Mouse (Mus musculus) heart, adult 18-20 months (tissue): ENCODE results near the gene Arhgef40. TPM values are rescaled to one million over a fixed set of nuclear protein-coding genes. Genes with fewer than 3 reads are reported as not detected.

Experiments
- DNase-seq, 2 experiments: peaks; one replicate each; pipeline ENCODE4 v3.0.0; 2021 to 2022; ENCODE audit warnings: mixed read lengths in 1 of 2
- long read RNA-seq, 2 experiments: library from polyadenylated mRNA; stranded (forward); transcript quantifications; one replicate each; pipeline ENCODE4 v2.0.0; 2021
- total RNA-seq, 2 experiments: library from RNA; stranded (reverse); gene quantifications; 2 replicates each; pipeline ENCODE4 v1.2.3; 2021

Arhgef40 gene
- total RNA-seq: 10 to 100 TPM; 24.1 to 25.2 TPM
- long read RNA-seq, experiment 1, full-length matches to known transcripts: 3 of 11 reads
- long read RNA-seq, experiment 1, partial matches to known transcripts: 4 of 11 reads
- long read RNA-seq, experiment 1, other reads (novel, unspliced or antisense): 4 of 11 reads
- long read RNA-seq, experiment 2, full-length matches to known transcripts: 1 of 8 reads
- long read RNA-seq, experiment 2, partial matches to known transcripts: 5 of 8 reads
- long read RNA-seq, experiment 2, other reads (novel, unspliced or antisense): 2 of 8 reads

GRCm38 (mm10) chr14:51984247-51985231, at the start of gene Arhgef40:
Gene Arhgef40, plus strand, starts transcription at chr14:51984719.
- peak; percentile 81 to 86 for DNase-seq

- no peak for DNase-seq
Observed at GRCm38 (mm10) chr14:51939005-51939404, 45.5 kb upstream of the Arhgef40 start.

DNA sequence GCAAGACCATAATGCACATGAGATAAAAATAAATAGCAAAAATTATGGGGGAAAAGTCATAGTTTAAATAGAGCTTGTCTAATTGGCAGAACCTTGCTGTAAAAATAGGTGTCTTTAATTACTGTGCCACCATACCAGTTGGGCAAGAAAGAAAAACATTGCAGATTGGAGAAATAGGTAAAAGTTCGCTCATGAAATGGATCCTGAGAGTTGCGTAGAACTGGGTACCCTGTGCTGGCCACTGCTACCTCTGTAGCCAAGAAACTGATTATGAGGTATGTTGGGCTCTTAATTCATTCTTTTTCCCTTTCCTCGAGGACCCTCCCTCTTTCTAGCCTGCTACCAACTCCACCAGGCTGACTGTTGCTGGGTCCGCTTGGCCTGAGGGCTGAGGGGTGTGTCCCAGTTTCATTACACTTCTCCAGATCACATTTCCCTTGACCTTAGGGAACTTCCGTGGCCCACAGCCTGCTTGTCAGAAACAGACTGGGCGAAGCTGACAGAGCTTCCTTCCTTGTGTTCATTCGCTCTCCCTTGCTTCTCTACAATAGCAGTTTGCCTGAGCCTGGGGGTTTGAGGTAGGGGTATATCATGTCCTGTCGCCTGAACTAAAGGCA, 43.5 kb upstream of the Arhgef40 start:
- peak; percentile 45 to 72 for DNase-seq

GRCm38 (mm10) chr14:51941577-51941976, 42.9 kb upstream of the Arhgef40 start:
- no peak for DNase-seq

DNA sequence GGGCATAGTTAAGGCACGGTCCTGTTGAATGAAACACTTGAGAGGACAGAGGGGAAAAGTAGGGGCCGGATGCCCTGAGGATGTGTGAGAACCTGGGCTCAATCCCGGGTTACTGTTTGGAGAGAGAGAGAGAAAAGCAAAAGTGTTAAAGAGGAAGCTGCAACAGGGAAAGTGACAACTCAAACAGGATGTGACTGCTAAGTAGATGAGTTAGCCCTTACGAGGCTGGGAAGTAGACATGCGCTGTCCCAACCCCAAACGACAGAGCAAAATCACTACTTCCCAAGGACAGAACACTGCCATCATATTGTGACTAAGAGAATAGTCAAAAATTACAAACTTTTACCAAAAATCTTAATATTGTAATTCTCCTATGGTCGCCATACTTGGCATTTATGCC, 42.3 kb upstream of the Arhgef40 start:
- no peak for DNase-seq

GRCm38 (mm10) chr14:51943336-51943735, 41.2 kb upstream of the Arhgef40 start:
- no peak for DNase-seq

DNA sequence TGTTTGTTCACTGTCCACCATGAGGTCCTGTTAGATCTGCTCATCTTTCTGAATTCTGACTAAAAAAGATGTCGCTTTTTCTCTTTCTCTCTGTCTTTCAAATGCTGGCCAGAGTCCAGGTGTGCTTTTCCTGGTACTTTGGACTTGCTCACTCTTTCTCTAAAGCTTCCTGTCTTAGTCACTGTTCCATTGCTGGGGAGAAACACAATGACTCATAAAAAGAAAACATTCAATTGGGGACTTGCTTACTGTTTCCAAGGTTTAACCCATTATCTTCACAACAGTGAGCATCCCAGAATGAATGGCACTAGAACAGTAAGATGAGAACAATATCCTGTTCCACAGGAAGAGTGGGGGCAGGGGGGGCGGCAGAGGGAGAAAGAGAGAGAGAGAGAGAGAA, 24.2 kb upstream of the Arhgef40 start:
- no peak for DNase-seq

DNA sequence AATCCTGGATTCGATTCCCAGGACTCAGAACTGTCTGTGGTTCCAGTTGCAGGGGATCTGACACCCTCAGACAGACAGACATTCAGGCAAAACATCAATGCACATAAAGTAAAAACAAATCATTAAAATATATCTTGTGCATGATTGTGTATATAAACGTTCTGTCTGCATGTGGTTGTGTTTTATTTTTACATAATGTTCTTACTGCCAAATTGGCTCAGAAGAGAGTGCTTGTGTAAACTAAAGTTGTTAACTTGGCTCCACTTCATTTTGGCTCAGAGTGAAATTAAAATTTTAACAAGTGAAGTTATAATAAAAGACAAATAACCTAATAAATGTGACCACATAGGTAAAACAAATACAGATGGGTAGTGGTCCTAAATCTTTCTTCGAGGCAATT, 17.1 kb upstream of the Arhgef40 start:
- DNase-seq: no peak

DNA sequence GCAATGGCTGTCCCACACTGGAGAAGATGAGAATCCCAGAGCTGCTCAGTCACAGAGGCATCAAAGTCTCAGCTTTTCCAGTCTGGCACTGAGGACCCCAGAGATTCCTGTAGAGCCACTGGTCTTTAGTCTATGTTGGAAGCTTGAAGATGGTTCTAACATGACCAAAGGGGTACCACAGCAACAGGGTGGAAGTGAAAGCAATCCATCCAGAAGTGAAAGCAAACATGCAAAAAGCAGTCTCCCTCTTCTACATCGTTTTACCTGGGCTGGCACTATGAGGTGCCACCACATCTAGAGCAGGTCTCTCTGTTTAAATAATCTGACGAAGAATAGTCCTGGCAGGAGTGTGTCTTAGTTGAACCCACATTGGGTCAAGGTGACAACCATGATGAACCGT, 5.3 kb upstream of the Arhgef40 start:
- no peak for DNase-seq

DNA sequence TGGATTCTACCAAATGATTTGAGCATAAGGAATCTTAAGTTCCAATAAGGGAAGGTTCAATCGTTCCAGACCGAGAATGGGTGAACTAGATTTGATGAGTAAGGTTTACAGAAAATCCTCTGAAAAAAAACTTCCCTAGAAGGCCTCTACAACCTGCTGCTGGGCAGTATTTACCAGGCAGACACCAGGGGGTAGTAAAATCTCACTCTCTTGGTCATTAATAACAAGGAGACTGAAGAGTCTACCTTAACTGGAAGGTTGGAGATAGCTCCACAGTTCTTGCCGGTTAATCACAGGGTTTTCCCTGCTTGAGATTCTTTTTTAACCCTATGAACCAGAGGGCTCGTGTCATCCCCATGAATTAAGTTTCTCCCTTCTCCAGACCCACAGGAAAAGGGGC, 1.3 kb upstream of the Arhgef40 start:
- DNase-seq: no peak

- DNase-seq: no peak
Observed at GRCm38 (mm10) chr14:51983855-51984246, 668 bp upstream of the Arhgef40 start.

GRCm38 (mm10) chr14:51985301-51986152, 1.0 kb downstream of the Arhgef40 start:
- peak; percentile 85 to 94 for DNase-seq

GRCm38 (mm10) chr14:51986153-51986505, 1.6 kb downstream of the Arhgef40 start:
- DNase-seq: no peak

DNA sequence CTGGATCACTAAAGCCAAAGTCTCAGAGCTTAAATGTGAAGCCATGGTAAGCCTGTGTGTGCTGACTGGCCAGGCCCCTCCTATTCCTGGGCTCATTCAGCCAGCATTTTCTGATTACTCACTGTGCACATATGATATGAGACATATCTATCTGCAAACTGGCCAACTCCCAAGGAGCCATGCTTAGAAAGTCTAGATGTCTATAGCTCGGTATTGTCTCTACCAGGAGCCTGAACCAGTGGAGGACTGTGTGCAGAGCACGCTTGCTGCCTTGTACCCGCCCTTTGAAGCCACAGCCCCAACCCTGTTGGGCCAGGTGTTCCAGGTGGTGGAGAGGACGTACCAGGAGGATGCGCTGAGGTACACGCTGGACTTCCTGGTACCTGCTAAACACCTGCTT, 2.7 kb downstream of the Arhgef40 start:
- no peak for DNase-seq

GRCm38 (mm10) chr14:51988731-51989130, 4.2 kb downstream of the Arhgef40 start:
- DNase-seq: no peak

DNA sequence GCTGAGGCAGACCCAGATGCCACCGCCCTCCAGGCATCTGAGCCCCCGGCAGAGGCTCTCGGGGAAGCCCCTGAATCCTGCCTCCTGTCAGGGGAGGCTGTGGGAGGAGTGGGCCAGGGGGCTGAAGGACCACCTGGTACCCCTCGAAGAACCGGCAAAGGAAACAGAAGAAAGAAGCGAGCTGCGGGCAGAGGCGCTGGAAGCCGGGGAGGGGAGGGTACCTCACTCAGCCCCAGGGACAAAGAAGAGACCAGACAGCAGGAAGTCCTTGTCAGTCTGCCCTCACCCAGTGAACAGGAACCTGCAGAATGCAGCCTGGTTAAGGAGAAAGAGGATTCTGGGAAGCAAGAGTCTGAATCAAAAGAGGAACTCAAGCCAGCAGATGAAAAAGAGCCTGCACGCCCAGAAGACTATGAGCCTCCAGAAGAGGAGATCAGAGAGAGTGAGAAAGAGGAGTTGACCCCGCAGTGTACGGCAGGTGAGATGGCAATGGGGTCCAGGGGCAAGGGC, 5.0 kb downstream of the Arhgef40 start:
- DNase-seq: peak in 1 of 2 experiments; percentile 20

- DNase-seq: no peak
Observed at GRCm38 (mm10) chr14:51994453-51994852, 9.9 kb downstream of the Arhgef40 start.

- DNase-seq: no peak
Observed at GRCm38 (mm10) chr14:51995219-51995871, 10.8 kb downstream of the Arhgef40 start.

DNA sequence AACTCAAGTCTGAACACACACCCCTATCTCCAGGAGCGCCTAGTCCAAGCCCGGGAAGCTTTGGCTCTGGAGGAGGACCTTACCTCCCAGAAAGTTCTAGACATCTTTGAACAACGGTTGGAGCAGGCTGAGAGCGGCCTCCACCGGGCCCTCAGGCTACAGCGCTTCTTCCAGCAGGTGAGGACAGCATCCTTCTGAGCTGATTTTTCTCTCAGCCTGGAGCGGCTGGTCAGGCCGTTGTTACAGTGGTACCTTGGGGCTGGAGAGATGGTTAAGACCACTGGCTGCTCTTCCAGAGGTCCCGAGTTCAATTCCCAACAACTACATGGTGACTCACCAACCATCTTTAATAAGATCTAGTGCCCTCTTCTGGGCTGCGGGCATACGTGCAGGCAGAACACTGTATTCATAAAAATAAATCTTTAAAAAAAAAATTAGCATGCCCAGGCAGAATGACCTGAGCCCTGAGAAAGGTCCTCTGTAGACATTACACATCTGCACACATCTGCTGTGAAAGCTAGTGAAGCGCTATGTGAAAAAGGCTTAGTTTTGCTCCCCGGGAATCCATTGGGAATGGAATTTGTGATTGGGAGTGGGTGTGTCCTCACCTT, 11.8 kb downstream of the Arhgef40 start:
- peak in 1 of 2 experiments; percentile 24 for DNase-seq

GRCm38 (mm10) chr14:51996866-51997265, 12.3 kb downstream of the Arhgef40 start:
- DNase-seq: peak in 1 of 2 experiments; percentile 16

GRCm38 (mm10) chr14:51997483-51997882, 13.0 kb downstream of the Arhgef40 start:
- DNase-seq: no peak
